12 mouse cellular contexts compared by ENCODE assay signal in the genomic region with DNA sequence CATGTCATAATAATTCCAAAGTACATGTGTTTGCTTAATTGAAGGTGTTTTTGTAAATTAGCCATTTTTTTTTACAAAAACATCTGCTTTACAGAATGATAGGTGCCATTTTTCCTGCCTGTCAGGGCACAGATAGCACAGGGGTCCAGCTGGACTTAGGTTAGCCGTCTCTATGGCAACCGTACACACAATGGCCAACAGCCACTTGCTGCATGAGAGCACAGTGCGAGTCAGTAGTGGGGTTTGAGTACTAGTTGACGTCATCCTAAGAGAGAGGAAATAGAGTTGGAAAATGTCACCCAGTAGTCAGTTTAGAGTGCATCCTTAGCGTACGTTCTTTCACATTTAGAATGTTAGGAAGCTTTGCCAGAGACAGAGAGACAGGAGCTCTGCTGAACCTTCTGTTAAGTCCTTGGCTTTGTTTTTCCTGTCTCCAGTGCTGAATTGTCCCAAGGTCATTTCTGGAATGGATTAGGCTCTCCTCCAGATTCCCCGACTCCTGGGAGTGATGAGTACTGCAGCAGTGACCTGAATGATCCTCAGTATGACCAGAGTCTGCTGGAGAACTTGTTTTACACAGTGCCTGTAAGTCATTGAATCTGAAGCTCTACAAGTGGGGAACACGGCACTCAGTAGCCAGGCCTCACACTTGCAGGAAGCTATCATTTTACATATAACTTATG. TPM values are rescaled to one million over a fixed set of nuclear protein-coding genes. Genes with fewer than 3 reads are reported as not detected.
DNase-seq lines count a peak whose midpoint lies in the region; ATAC-seq and TF ChIP-seq lines count a peak whose summit lies in the region.
"Had no signal": no experiment of that assay in that cellular context is flagged by ENCODE, and none has a peak within 500 bp of the region (broad histone marks: within the 10 kb centered on the region; RNA-seq: fewer than 3 reads in every experiment).

No protein-coding gene starts in this region.

- no peak for TF ChIP-seq CTCF in kidney, adult 2 months (conservative IDR thresholded peaks at IDR 0.05; ENCODE audit: insufficient read depth, insufficient read length, low read depth, low read length)

- DNase-seq in kidney, adult 2 months, result peak; percentile 61
- DNase-seq in ZHBTc4 (ENCODE audit: low read depth, low spot score), result peak; percentile 12
- DNase-seq in embryo, embryonic 11.5 days (ENCODE audit: low read depth, low spot score), result peak; percentile 3
- peak; percentile 45 for DNase-seq in heart, postnatal 4 days
- DNase-seq in right cerebral cortex, adult 2 months (ENCODE audit: low spot score in 2 of 2), result no peak
- DNase-seq in spleen, postnatal 10 days (ENCODE audit: low spot score in 2 of 2), result no peak
- DNase-seq: cerebellum, adult 9-10 months; thymus, postnatal 36 days had no signal

- no peak overlapping the region for H3K4me3 ChIP-seq in kidney, adult 2 months (ENCODE audit: insufficient read depth, low read depth, low read length)
- no peak overlapping the region for H3K4me3 ChIP-seq in kidney, embryonic 15.5 days (replicated peaks)
- H3K4me3 ChIP-seq: megakaryocyte, embryonic 14.5 days had no signal

- TF ChIP-seq POLR2A in kidney, adult 2 months (IDR thresholded peaks at IDR 0.05; ENCODE audit: low read depth, low read length), result no peak

- no peaks in the 10 kb centered on the region for H3K27me3 ChIP-seq in kidney, adult 2 months (replicated peaks; ENCODE audit: control insufficient read depth, insufficient read depth, low read length)
- no peaks in the 10 kb centered on the region for H3K27me3 ChIP-seq in kidney, embryonic 15.5 days
- H3K27me3 ChIP-seq: megakaryocyte, embryonic 14.5 days had no signal

- no peak overlapping the region for H3K27ac ChIP-seq in kidney, adult 2 months (ENCODE audit: insufficient read depth, low read depth, low read length)
- H3K27ac ChIP-seq in kidney, embryonic 15.5 days, result no peak overlapping the region

- H3K9me3 ChIP-seq in kidney, embryonic 15.5 days (replicated peaks), result no peaks in the 10 kb centered on the region
- H3K9me3 ChIP-seq: G1E; megakaryocyte, embryonic 14.5 days had no signal

- WGBS in kidney, adult 2 months, result 71% methylated on average over 8 of the region's 8 CpGs
- 70% methylated on average over 8 of the region's 8 CpGs for WGBS in kidney, embryonic 15.5 days

- ATAC-seq in kidney, embryonic 15.5 days (replicated peaks; ENCODE audit: low FRiP score), result no peak
- no peak for ATAC-seq in megakaryocyte, adult 5-6 weeks (ENCODE audit: poor library complexity, severe bottlenecking)

- no peaks in the 10 kb centered on the region; the same call in none of the 2 replicates for H3K36me3 ChIP-seq in kidney, adult 2 months (ENCODE audit: control insufficient read depth, insufficient read depth, low read length)
- peaks cover 79% of the 10 kb centered on the region for H3K36me3 ChIP-seq in kidney, embryonic 15.5 days

- no peak overlapping the region for H3K4me2 ChIP-seq in kidney, embryonic 15.5 days

- H3K4me1 ChIP-seq in kidney, adult 2 months (ENCODE audit: control insufficient read depth, insufficient read depth, low read length), result peaks cover 3% of the 10 kb centered on the region; the same call in 1 of the 2 replicates
- H3K4me1 ChIP-seq in kidney, embryonic 15.5 days, result no peaks in the 10 kb centered on the region
- H3K4me1 ChIP-seq: megakaryocyte, embryonic 14.5 days had no signal

- no peak overlapping the region for H3K9ac ChIP-seq in kidney, embryonic 15.5 days

RNA-seq across cellular contexts. Expression of a gene that starts 27.3 kb away (rescaled TPM):
- polyA plus RNA-seq in kidney, adult 2 months (2012; rRNA removed), result 94.0 and 100 TPM in 2 replicates
- 61.2 and 68.9 TPM in 2 replicates for polyA plus RNA-seq in kidney, embryonic 15.5 days (2015; fragmentation: Nextera tagmentation; extraction: Ambion mirVana)
- total RNA-seq in heart, postnatal 4 days (2021), result 10 to 100 TPM; 50.7 to 56.0 TPM
- total RNA-seq in megakaryocyte, adult 5-6 weeks (2015), result 10.6 and 12.9 TPM in 2 replicates
- 19.9 and 27.5 TPM in 2 replicates for total RNA-seq in megakaryocyte, adult 5-6 weeks (2017)

RNA-seq across cellular contexts. Expression of a gene that starts 27.3 kb away (rescaled TPM):
- polyA plus RNA-seq in kidney, adult 2 months (2012; rRNA removed), result 16.7 and 16.8 TPM in 2 replicates
- polyA plus RNA-seq in kidney, embryonic 15.5 days (2015; fragmentation: Nextera tagmentation; extraction: Ambion mirVana), result 27.4 and 28.1 TPM in 2 replicates
- total RNA-seq in heart, postnatal 4 days (2021), result 10 to 100 TPM; 11.5 to 15.0 TPM
- 51.1 and 55.6 TPM in 2 replicates for total RNA-seq in megakaryocyte, adult 5-6 weeks (2015)
- 21.0 and 24.1 TPM in 2 replicates for total RNA-seq in megakaryocyte, adult 5-6 weeks (2017)

Comparison
In these comparisons a context has a peak if more than half of its experiments do, and no peak if none do; other contexts are left out.
1. DNase-seq: peak in kidney, adult 2 months (single experiment), ZHBTc4 (single experiment), embryo, embryonic 11.5 days (single experiment) and heart, postnatal 4 days (single experiment); none in right cerebral cortex, adult 2 months (0 of 2) and spleen, postnatal 10 days (0 of 2).